Mouse (Mus musculus): ENCODE results near the gene Gstp3.

- no peak for TF ChIP-seq FLI1 (IDR thresholded peaks at IDR 0.05; ENCODE audit: low read length)
- no peak for TF ChIP-seq GATA1 (IDR thresholded peaks at IDR 0.05; ENCODE audit: borderline replicate concordance, low read length)
Observed at GRCm38 (mm10) chr19:4013066-4013465, 46.3 kb downstream of the Gstp3 start.
